11 mouse cellular contexts compared by ENCODE assay signal in the genomic region with DNA sequence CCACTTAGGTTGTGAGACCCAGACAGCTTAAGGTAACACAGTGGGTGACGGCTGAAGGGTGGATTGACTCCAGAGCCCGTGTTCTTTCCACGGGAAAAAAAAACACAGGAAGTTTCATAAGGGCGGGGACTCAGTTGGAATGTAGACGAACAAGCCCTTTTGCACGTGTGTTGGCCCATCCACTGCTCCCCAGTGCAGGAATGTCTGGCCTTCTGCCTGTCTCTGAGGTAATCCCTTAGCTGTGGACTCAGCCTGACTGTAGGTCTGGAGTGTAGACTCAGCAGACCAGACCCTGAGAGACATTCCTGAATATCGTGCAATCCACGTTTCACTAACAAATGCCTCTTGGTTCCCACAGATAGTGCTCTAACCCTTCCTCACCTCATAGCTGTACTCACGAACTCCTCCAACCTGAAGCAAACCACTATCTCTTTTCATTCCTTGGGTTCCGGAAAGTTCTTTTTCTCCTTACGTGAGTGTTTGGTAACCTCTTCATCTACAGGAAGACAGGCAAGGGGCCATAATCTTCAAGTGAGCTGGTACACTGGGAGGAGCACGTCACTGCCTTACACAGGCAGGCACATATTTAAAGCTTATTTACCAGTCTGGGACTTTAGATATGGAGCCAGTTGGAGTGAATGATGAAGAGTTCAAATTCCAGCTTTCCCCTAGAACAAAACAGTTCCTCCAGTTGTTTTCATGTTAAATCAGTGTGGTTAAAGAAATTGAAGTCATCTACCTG.
DNase-seq lines count a peak whose midpoint lies in the region; ATAC-seq and TF ChIP-seq lines count a peak whose summit lies in the region.
"Had no signal": no experiment of that assay in that cellular context is flagged by ENCODE, and none has a peak within 500 bp of the region (broad histone marks: within the 10 kb centered on the region; RNA-seq: fewer than 3 reads in every experiment).

No protein-coding gene starts in this region.

- H3K4me3 ChIP-seq in intestine, embryonic 15.5 days (replicated peaks), result no peak overlapping the region
- H3K4me3 ChIP-seq in intestine, postnatal 0 days (ENCODE audit: low read depth, low read length), result no peak overlapping the region
- no peak overlapping the region for H3K4me3 ChIP-seq in heart, embryonic 14.5 days (ENCODE audit: control insufficient read depth in 1 of 2, insufficient read depth in 1 of 2, low read depth in 1 of 2, low read length in 2 of 2)
- no peak overlapping the region for H3K4me3 ChIP-seq in lung, postnatal 0 days (ENCODE audit: low read depth, low read length)
- no peak overlapping the region for H3K4me3 ChIP-seq in forebrain, embryonic 12.5 days (replicated peaks)

- no peaks in the 10 kb centered on the region for H3K4me1 ChIP-seq in intestine, embryonic 15.5 days (replicated peaks)
- H3K4me1 ChIP-seq in intestine, postnatal 0 days (replicated peaks; ENCODE audit: control insufficient read depth, insufficient read depth, low read length), result no peaks in the 10 kb centered on the region
- peaks cover 0 to 7% of the 10 kb centered on the region in 2 experiments; a peak in 2 of 4 replicates for H3K4me1 ChIP-seq in heart, embryonic 14.5 days (ENCODE audit: control insufficient read depth in 2 of 2, insufficient read depth in 2 of 2, low read length in 2 of 2)
- no peaks in the 10 kb centered on the region for H3K4me1 ChIP-seq in lung, postnatal 0 days (ENCODE audit: insufficient read depth, low read depth, low read length)
- H3K4me1 ChIP-seq in forebrain, embryonic 12.5 days, result no peaks in the 10 kb centered on the region

- H3K36me3 ChIP-seq in intestine, embryonic 15.5 days, result no peaks in the 10 kb centered on the region
- no peaks in the 10 kb centered on the region for H3K36me3 ChIP-seq in intestine, postnatal 0 days (ENCODE audit: control insufficient read depth, insufficient read depth)
- H3K36me3 ChIP-seq in heart, embryonic 14.5 days (ENCODE audit: control insufficient read depth, insufficient read depth, low read length), result no peaks in the 10 kb centered on the region
- H3K36me3 ChIP-seq in lung, postnatal 0 days (ENCODE audit: insufficient read depth, low read length), result no peaks in the 10 kb centered on the region
- H3K36me3 ChIP-seq in forebrain, embryonic 12.5 days (replicated peaks), result no peaks in the 10 kb centered on the region

- peak; percentile 14 for DNase-seq in R1 (ENCODE audit: low read depth, low spot score)
- peak; percentile 74 for DNase-seq in lung, postnatal 0 days (ENCODE audit: low spot score)
- no peak for DNase-seq in left cerebral cortex, postnatal 25 days (ENCODE audit: low spot score in 2 of 2)
- no peak for DNase-seq in thymus, postnatal 4 days
- DNase-seq: cerebellum, adult 9-10 months; left cerebral cortex, postnatal 4 days; retina, postnatal 1 day had no signal

- no peak overlapping the region for H3K9ac ChIP-seq in intestine, embryonic 15.5 days
- no peak overlapping the region for H3K9ac ChIP-seq in intestine, postnatal 0 days (ENCODE audit: low read depth, low read length)
- H3K9ac ChIP-seq in heart, embryonic 14.5 days (ENCODE audit: low read length), result no peak overlapping the region
- H3K9ac ChIP-seq in lung, postnatal 0 days (replicated peaks; ENCODE audit: low read depth), result no peak overlapping the region
- no peak overlapping the region for H3K9ac ChIP-seq in forebrain, embryonic 12.5 days

- H3K27me3 ChIP-seq in intestine, embryonic 15.5 days (replicated peaks), result 0 out of 2 replicates have a peak, but pooled peaks cover 4% of the 10 kb centered on the region
- H3K27me3 ChIP-seq in intestine, postnatal 0 days (replicated peaks; ENCODE audit: control insufficient read depth, insufficient read depth, low read length), result 0 out of 2 replicates have a peak, but pooled peaks cover 3% of the 10 kb centered on the region
- no peaks in the 10 kb centered on the region for H3K27me3 ChIP-seq in heart, embryonic 14.5 days (ENCODE audit: control insufficient read depth, insufficient read depth, low read length)
- no peaks in the 10 kb centered on the region for H3K27me3 ChIP-seq in lung, postnatal 0 days (replicated peaks; ENCODE audit: insufficient read depth, low read length)
- H3K27me3 ChIP-seq in forebrain, embryonic 12.5 days, result 0 out of 2 replicates have a peak, but pooled peaks cover 4% of the 10 kb centered on the region

- intact Hi-C loops in left cerebral cortex, postnatal 25 days (cut with DNase I), result no loop called here

- TF ChIP-seq CTCF in intestine, postnatal 0 days (IDR thresholded peaks at IDR 0.05; ENCODE audit: low read depth), result no peak
- TF ChIP-seq CTCF in lung, postnatal 0 days (IDR thresholded peaks at IDR 0.05), result no peak

- WGBS in intestine, embryonic 15.5 days, result 57% methylated on average over 12 of the region's 12 CpGs
- WGBS in intestine, postnatal 0 days, result 60% methylated on average over 12 of the region's 12 CpGs
- 50% methylated on average over 12 of the region's 12 CpGs for WGBS in heart, embryonic 14.5 days
- 44% methylated on average over 12 of the region's 12 CpGs for WGBS in lung, postnatal 0 days
- WGBS in forebrain, embryonic 12.5 days, result 85% methylated on average over 12 of the region's 12 CpGs

- peak; percentile 56 for TF ChIP-seq EP300 in lung, postnatal 0 days (IDR thresholded peaks at IDR 0.05)

- peak; percentile 79 for ATAC-seq in intestine, embryonic 15.5 days
- no peak for ATAC-seq in intestine, postnatal 0 days
- ATAC-seq in heart, embryonic 14.5 days (ENCODE audit: insufficient number of reproducible peaks, insufficient read depth, low FRiP score, low read depth), result peak; percentile 71; the same call in 1 of the 2 replicates
- peak; percentile 98 for ATAC-seq in lung, postnatal 0 days
- ATAC-seq in forebrain, embryonic 12.5 days (ENCODE audit: low FRiP score), result no peak

- no peaks in the 10 kb centered on the region for H3K9me3 ChIP-seq in intestine, embryonic 15.5 days
- no peaks in the 10 kb centered on the region for H3K9me3 ChIP-seq in intestine, postnatal 0 days (ENCODE audit: control insufficient read depth)
- no peaks in the 10 kb centered on the region for H3K9me3 ChIP-seq in heart, embryonic 14.5 days (ENCODE audit: control insufficient read depth, low read length)
- H3K9me3 ChIP-seq in lung, postnatal 0 days (ENCODE audit: low read length), result no peaks in the 10 kb centered on the region
- no peaks in the 10 kb centered on the region for H3K9me3 ChIP-seq in forebrain, embryonic 12.5 days

- no peak overlapping the region for H3K4me2 ChIP-seq in intestine, embryonic 15.5 days (replicated peaks)
- no peak overlapping the region for H3K4me2 ChIP-seq in intestine, postnatal 0 days (replicated peaks; ENCODE audit: low read depth)
- H3K4me2 ChIP-seq in heart, embryonic 14.5 days (ENCODE audit: low read length), result no peak overlapping the region
- H3K4me2 ChIP-seq in lung, postnatal 0 days (replicated peaks; ENCODE audit: low read depth, low read length), result no peak overlapping the region
- H3K4me2 ChIP-seq in forebrain, embryonic 12.5 days, result no peak overlapping the region

- no peak overlapping the region for H3K27ac ChIP-seq in intestine, embryonic 15.5 days
- H3K27ac ChIP-seq in intestine, postnatal 0 days (ENCODE audit: low read depth, low read length), result no peak overlapping the region
- H3K27ac ChIP-seq in heart, embryonic 14.5 days (replicated peaks in 1 of 2; ENCODE audit: control insufficient read depth in 1 of 2, insufficient read depth in 1 of 2, low read depth in 2 of 2, low read length in 2 of 2), result peak overlapping the region; percentile 33 to 44; a peak in 2 of 4 replicates
- H3K27ac ChIP-seq in lung, postnatal 0 days (ENCODE audit: low read length), result 0 out of 2 replicates have a peak overlapping the region, but pooled peaks have one; percentile 9
- H3K27ac ChIP-seq in forebrain, embryonic 12.5 days, result no peak overlapping the region

Comparison
In these comparisons a context has a peak if more than half of its experiments do, and no peak if none do; other contexts are left out.
1. ATAC-seq: peak in intestine, embryonic 15.5 days (single experiment), heart, embryonic 14.5 days (single experiment) and lung, postnatal 0 days (single experiment); none in intestine, postnatal 0 days (single experiment) and forebrain, embryonic 12.5 days (single experiment).
2. H3K27ac ChIP-seq: peak in heart, embryonic 14.5 days (2 of 2) and lung, postnatal 0 days (single experiment); none in intestine, embryonic 15.5 days (single experiment), intestine, postnatal 0 days (single experiment) and forebrain, embryonic 12.5 days (single experiment).
3. DNase-seq: peak in R1 (single experiment) and lung, postnatal 0 days (single experiment); none in left cerebral cortex, postnatal 25 days (0 of 2) and thymus, postnatal 4 days (single experiment).